Mouse (Mus musculus) lung, adult 2 months (tissue): Measurements from ENCODE around the gene Lrch3. TPM values are rescaled to one million over a fixed set of nuclear protein-coding genes. Genes with fewer than 3 reads are reported as not detected.
A peak's percentile ranks its signal among the peaks of the same experiment; 100 is the strongest.

Experiments
- DNase-seq: peaks from one replicate; pipeline ENCODE4 v3.0.0; 2022
- H3K4me1 ChIP-seq: fragments of 200-500 bp; 2 replicates; pipeline ENCODE4 v1.6.1; 2011; ENCODE audit warnings: low read length; ENCODE audit not compliant: control insufficient read depth, insufficient read depth
- H3K4me3 ChIP-seq: fragments of 200-500 bp; replicated peaks from 2 replicates; pipeline ENCODE3; 2011; ENCODE audit warnings: low read depth, mild to moderate bottlenecking, control low read depth, low read length; ENCODE audit errors: extremely low read depth
- CTCF ChIP-seq: fragments of 200-500 bp; IDR thresholded peaks from 2 replicates; pipeline ENCODE4 v1.5.1; 2011; ENCODE audit warnings: mild to moderate bottlenecking, low read length, control low read depth; ENCODE audit not compliant: insufficient read depth
- POLR2A ChIP-seq: fragments of 200-500 bp; IDR thresholded peaks from 2 replicates; pipeline ENCODE4 v1.6.1; 2011; ENCODE audit warnings: low read depth, mild to moderate bottlenecking, control low read depth, low read length, borderline replicate concordance; ENCODE audit errors: extremely low read depth
- WGBS: fragments of 180-500 bp; shearing (Covaris S2); methylation state at CpG from one replicate; pipeline ENCODE4 v1.1.7; 2018; 5-methylcytosine and 5-hydroxymethylcytosine counted together
- polyA plus RNA-seq: library from polyadenylated mRNA; depleted of rRNA; stranded (reverse); fragments of >200 nt; gene quantifications from 2 replicates; pipeline ENCODE4 v1.2.3, GENCODE M21; 2012

Gene Lrch3
- polyA plus RNA-seq, 1 experiment, result 40.3 TPM

- no peak overlapping the region for H3K4me3 ChIP-seq
- TF ChIP-seq CTCF (no peak), POLR2A (no peak)
- 73% methylated on average over 2 of the region's 2 CpGs for WGBS
- no peak for DNase-seq
- no peaks in the 10 kb centered on the region for H3K4me1 ChIP-seq
Measured at GRCm38 (mm10) chr16:33015986-33016385, 102.1 kb downstream of the Lrch3 start.

GRCm38 (mm10) chr16:33017677-33018349, 103.9 kb downstream of the Lrch3 start:
- Histone ChIP-seq H3K4me1 (no peaks in the 10 kb centered on the region), H3K4me3 (no peak overlapping the region)
- 72% methylated on average over 5 of the region's 5 CpGs for WGBS
- DNase-seq, result no peak
- no peak for TF ChIP-seq CTCF
- no peak for TF ChIP-seq POLR2A

DNA sequence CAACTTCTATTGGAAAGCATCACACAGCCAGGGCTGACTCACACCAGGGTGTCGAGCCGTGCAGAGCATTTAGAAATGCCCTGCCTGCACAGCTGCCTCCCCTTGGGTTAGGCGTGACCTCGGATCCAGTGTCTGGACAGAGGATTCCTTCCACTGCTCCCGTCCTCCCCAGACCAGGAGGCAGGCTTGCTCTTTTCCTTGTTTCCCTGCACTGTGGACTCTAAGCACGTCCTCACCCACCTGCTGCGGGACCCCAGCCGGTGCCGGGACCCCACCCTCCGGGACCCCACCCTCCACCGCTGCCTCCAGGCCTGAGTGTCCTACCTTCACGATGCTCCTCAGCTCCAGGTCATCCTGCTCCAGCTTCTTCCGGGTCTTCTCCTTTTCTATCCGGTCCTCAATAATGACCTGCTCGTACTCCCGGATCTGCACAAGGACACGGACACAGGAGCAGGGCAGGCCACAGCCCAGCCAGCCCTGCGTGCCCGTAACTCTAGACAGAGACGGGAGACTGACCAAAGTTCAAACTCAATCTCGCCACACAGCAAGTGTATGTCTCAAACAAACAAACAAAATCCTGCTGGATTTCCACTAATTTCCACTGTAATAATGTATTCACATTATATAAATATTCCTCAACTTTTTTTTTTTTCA, 105.3 kb downstream of the Lrch3 start:
- Histone ChIP-seq H3K4me3 (no peak overlapping the region), H3K4me1 (no peaks in the 10 kb centered on the region)
- WGBS, result 71% methylated on average over 21 of the region's 21 CpGs
- TF ChIP-seq POLR2A (no peak), CTCF (no peak)
- no peak for DNase-seq

- Histone ChIP-seq H3K4me1 (no peaks in the 10 kb centered on the region), H3K4me3 (no peak overlapping the region)
- DNase-seq, result no peak
- TF ChIP-seq CTCF, result no peak
- TF ChIP-seq POLR2A, result no peak
- 42% methylated on average over 3 of the region's 3 CpGs for WGBS
Measured at GRCm38 (mm10) chr16:33021381-33021780, 107.5 kb downstream of the Lrch3 start.

GRCm38 (mm10) chr16:33023750-33024149, 109.8 kb downstream of the Lrch3 start:
- no peaks in the 10 kb centered on the region for H3K4me1 ChIP-seq
- no peak overlapping the region for H3K4me3 ChIP-seq
- peak; percentile 83 for DNase-seq
- WGBS, result 3% methylated on average over 4 of the region's 4 CpGs
- TF ChIP-seq CTCF (peak; percentile 100), POLR2A (no peak)

DNA sequence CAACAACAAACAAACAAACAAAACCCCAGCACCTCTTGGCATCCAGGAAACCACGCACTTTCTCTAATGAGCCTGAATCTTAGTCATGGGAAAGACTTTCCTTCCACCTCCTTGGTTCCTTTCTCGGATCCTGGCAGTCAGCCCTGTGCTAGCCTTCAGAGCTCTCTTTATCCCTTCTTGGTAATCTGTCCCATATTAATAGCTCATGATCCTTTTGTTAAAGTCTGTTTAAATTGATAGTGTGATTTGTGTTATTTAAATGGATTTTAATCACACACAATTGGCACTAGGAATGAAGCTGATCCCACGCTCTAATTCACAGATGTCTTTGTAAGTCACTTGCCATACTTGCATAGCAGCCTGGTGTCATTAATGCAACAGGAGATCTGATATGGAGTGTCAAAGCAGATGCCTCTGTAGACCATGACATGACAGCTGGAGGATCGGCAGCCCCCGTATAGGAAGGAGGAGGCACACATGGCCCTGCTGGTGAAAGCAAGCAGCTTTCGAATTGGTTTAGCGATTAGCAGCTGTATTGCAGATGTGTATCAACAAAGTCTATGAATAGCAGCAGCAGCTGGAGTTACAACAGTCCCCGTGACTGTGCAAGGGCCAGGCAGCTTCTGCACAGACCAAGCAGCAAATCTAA, 110.7 kb downstream of the Lrch3 start:
- WGBS, result 69% methylated on average over 8 of the region's 8 CpGs
- DNase-seq, result no peak
- H3K4me1 ChIP-seq, result no peaks in the 10 kb centered on the region
- TF ChIP-seq CTCF, result no peak
- no peak for TF ChIP-seq POLR2A
- H3K4me3 ChIP-seq, result no peak overlapping the region

DNA sequence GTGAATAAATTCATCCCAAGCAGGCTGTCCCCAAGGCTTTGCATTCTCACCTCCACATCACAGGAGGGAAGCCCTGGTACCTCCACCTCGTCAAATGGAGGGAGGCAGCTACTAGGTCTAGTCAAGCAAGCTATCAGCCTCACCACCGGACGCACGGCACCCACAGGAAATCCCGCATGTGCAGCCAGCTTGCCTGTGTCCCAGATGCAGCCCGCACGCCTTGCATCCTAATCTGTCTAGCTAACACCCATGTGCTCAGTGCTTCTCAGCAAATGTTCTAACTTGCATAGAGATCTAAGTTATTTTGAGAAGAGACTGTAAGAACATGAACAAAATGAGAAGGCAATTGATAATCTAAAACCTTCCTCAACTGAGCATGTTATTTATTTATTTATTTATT, 112.5 kb downstream of the Lrch3 start:
- no peaks in the 10 kb centered on the region for H3K4me1 ChIP-seq
- no peak for DNase-seq
- TF ChIP-seq CTCF, result no peak
- no peak for TF ChIP-seq POLR2A
- 77% methylated on average over 7 of the region's 7 CpGs for WGBS
- no peak overlapping the region for H3K4me3 ChIP-seq

DNA sequence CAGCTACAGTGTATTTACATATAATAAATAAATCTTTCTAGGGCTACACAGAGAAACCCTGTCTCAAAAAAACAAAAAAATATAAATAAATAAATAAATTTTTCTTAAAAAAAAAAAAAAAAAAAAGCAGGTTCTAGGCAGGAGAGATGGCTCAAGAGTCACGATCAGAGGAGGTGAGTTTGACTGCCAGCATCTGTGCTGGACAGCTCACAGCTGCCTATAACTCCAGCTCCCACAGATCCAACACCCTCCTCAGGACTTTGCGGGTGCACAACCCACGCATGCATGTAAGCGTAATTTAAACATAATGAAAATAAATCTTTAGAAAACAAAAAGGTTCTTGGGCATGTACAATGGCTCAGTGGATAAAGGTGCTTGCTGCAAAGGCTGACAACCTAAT, 122.1 kb downstream of the Lrch3 start:
- TF ChIP-seq CTCF (no peak), POLR2A (no peak)
- 66% methylated on average over 4 of the region's 4 CpGs for WGBS
- H3K4me3 ChIP-seq, result no peak overlapping the region
- no peak for DNase-seq
- no peaks in the 10 kb centered on the region for H3K4me1 ChIP-seq

GRCm38 (mm10) chr16:33042682-33043081, 128.8 kb downstream of the Lrch3 start:
- no peak for DNase-seq
- TF ChIP-seq POLR2A (no peak), CTCF (no peak)
- Histone ChIP-seq H3K4me3 (no peak overlapping the region), H3K4me1 (no peaks in the 10 kb centered on the region)
- WGBS, result 74% methylated on average over 1 of the region's 1 CpGs

DNA sequence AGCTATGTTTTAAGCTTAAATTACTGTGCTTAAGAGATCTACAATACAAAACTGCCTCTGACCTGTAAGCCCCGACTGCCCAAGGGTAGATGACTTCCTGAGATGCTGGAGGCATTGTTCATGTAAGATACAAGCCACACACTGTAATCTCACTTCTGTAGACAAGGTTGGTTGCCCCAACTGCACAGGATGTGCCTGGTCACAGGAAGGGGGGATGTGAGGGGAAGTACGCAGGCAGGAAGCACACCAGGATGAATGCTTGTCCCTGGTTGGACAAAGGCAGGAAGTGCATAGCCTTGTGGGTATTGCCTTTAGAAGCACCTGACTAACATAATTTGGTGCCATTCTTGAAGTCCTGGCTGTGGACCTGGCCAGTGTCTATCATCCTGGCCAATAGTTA, 129.4 kb downstream of the Lrch3 start:
- no peak for DNase-seq
- 40% methylated on average over 2 of the region's 2 CpGs for WGBS

More for the DNA sequence above, 129.4 kb downstream of the Lrch3 start:
- no peak overlapping the region for H3K4me3 ChIP-seq
- TF ChIP-seq POLR2A (no peak), CTCF (no peak)
- no peaks in the 10 kb centered on the region for H3K4me1 ChIP-seq
